Mouse (Mus musculus): ENCODE measurements around the gene Krtdap.
"Not testable (repeated sequence)": the region's sequence is repeated elsewhere in the genome, so short reads cannot be mapped to it uniquely, and the experiment has no call there.

Krtdap gene

DNA sequence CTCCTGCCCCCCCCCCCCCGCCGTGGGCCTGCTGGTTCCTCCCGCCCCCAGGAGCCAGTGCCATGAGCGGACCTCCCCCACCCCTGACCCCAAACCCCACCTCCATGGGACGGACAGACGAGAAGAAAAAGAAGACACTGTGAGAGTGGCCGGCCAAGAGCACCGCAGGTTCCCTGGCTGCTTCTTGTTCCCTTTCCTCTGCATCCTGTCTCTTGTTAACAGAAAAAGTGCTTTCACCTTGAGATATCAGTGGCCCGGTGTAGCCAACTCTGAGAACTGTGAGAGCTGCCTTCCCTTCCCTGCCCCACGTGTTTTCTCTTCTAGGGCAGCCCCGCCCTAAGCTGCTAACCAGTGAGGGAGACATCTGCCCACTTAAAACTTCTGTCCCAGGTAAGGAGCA is 45.0 kb downstream of the Krtdap start:
- in situ Hi-C loops (cut with MboI; ENCODE audit: low sequenced_read_pairs): not testable (repeated sequence)

DNA sequence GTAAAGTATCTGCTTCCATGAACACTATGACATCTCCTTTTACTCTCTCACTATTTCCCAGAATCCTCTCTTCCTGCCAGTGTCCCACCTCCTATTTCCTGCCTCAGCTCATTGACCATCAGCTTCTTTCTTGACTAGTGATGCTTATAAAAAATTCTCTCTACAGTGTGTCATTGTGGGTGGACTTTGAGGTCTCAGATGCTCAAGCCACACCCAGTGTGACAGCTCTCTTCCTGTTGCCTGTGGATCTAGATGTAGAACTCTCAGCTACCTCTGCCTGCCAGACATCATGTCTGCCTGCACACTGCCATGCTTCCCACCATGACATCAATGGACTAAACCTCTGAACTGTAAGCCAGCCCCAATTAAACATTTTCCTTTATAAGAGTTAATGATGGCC is 49.6 kb downstream of the Krtdap start:
- in situ Hi-C loops (cut with MboI; ENCODE audit: low sequenced_read_pairs): no loop called here

- in situ Hi-C loops (cut with MboI; ENCODE audit: low sequenced_read_pairs): no loop called here
Observed at GRCm38 (mm10) chr7:30840306-30840705, 52.6 kb downstream of the Krtdap start.
